Comparison of ENCODE assay signal across 18 mouse cellular contexts in the genomic region with DNA sequence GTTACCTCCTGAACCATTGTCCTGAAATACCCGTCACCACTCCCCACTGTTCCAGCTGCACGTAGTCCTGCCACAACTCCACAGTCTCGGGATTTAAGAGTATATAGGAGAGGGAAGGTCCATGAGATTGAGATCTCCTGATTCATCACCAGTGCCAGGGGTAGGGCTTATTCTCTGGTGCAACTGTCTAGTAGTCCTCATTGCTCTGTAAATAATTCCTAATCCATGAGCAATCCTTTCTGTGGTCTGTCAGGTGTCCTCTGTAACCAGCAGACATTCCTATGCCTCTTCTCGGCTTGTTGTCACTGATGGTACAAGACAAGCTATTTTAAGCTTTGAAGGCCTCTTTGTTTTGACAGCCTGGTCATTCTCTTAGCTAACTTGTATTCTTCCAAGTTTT. TPM values are rescaled to one million over a fixed set of nuclear protein-coding genes. Genes with fewer than 3 reads are reported as not detected.
DNase-seq lines count a peak whose midpoint lies in the region; ATAC-seq and TF ChIP-seq lines count a peak whose summit lies in the region.
"Had no signal": no experiment of that assay in that cellular context is flagged by ENCODE, and none has a peak within 500 bp of the region (broad histone marks: within the 10 kb centered on the region; RNA-seq: fewer than 3 reads in every experiment).

No protein-coding gene starts in this region.

- peaks cover 14% of the 10 kb centered on the region for H3K4me1 ChIP-seq in heart, adult 2 months (ENCODE audit: control insufficient read depth, insufficient read depth, low read length)
- peaks cover 22% of the 10 kb centered on the region for H3K4me1 ChIP-seq in hindbrain, embryonic 10.5 days (replicated peaks)
- H3K4me1 ChIP-seq in hindbrain, embryonic 16.5 days (ENCODE audit: control insufficient read depth, insufficient read depth, low read depth, low read length): peaks cover 7% of the 10 kb centered on the region
- H3K4me1 ChIP-seq in cortical plate, adult 2 months (ENCODE audit: control insufficient read depth, insufficient read depth, low read length): peaks cover 3% of the 10 kb centered on the region; the same call in 1 of the 2 replicates
- H3K4me1 ChIP-seq: embryonic facial prominence, embryonic 15.5 days had no signal

- peaks cover 5% of the 10 kb centered on the region for H3K79me2 ChIP-seq in heart, adult 2 months (replicated peaks; ENCODE audit: control insufficient read depth, insufficient read depth, low read length)

- DNase-seq in heart, adult 2 months: no peak
- no peak for DNase-seq in heart, adult 18-20 months
- no peak for DNase-seq in hindbrain, embryonic 10.5 days (ENCODE audit: low spot score)
- DNase-seq in 3134 (ENCODE audit: extremely low read depth, insufficient read length, low spot score): peak; percentile 78
- DNase-seq in urinary bladder, postnatal 14 days (ENCODE audit: low spot score): no peak
- DNase-seq: adrenal gland, adult 2 months; B cell, adult 2 months; cerebellum, adult 8-10 months; kidney, adult 18-20 months; kidney, postnatal 25 days; right cerebral cortex, postnatal 14 days; thymus, postnatal 36 days had no signal

- H3K4me3 ChIP-seq in heart, adult 2 months: no peak overlapping the region
- H3K4me3 ChIP-seq in hindbrain, embryonic 10.5 days: no peak overlapping the region
- H3K4me3 ChIP-seq in hindbrain, embryonic 16.5 days (ENCODE audit: low read length): no peak overlapping the region
- H3K4me3 ChIP-seq in cortical plate, adult 2 months (ENCODE audit: insufficient read depth, low read length): no peak overlapping the region
- H3K4me3 ChIP-seq: embryonic facial prominence, embryonic 15.5 days; lung, embryonic 15.5 days had no signal

- no peak for TF ChIP-seq EP300 in heart, adult 2 months (IDR thresholded peaks at IDR 0.05; ENCODE audit: insufficient read depth, low read depth, low read length)

- peaks cover 7% of the 10 kb centered on the region; the same call in 1 of the 2 replicates for H3K9me3 ChIP-seq in hindbrain, embryonic 10.5 days
- H3K9me3 ChIP-seq in hindbrain, embryonic 16.5 days (ENCODE audit: control insufficient read depth, low read length): no peaks in the 10 kb centered on the region
- H3K9me3 ChIP-seq: embryonic facial prominence, embryonic 15.5 days; lung, embryonic 15.5 days had no signal

- ATAC-seq in hindbrain, embryonic 16.5 days: no peak
- ATAC-seq in megakaryocyte-erythroid progenitor cell, adult 5-6 weeks (replicated peaks; ENCODE audit: low FRiP score, low TSS enrichment, poor library complexity, severe bottlenecking): no peak

- peak overlapping the region; percentile 21; the same call in 1 of the 2 replicates for H3K27ac ChIP-seq in heart, adult 2 months
- H3K27ac ChIP-seq in hindbrain, embryonic 10.5 days: peak overlapping the region; percentile 76; the same call in 1 of the 2 replicates
- no peak overlapping the region for H3K27ac ChIP-seq in hindbrain, embryonic 16.5 days (ENCODE audit: low read depth, low read length)
- H3K27ac ChIP-seq in cortical plate, adult 2 months (ENCODE audit: insufficient read depth, low read length): peak overlapping the region; percentile 83
- H3K27ac ChIP-seq: embryonic facial prominence, embryonic 15.5 days; lung, embryonic 15.5 days had no signal

- H3K4me2 ChIP-seq in hindbrain, embryonic 16.5 days (ENCODE audit: low read length): no peak overlapping the region
- H3K4me2 ChIP-seq: embryonic facial prominence, embryonic 15.5 days; liver, embryonic 11.5 days; lung, embryonic 15.5 days had no signal

- TF ChIP-seq CTCF in heart, adult 2 months (IDR thresholded peaks at IDR 0.05): no peak
- TF ChIP-seq CTCF in cortical plate, adult 2 months (IDR thresholded peaks at IDR 0.05; ENCODE audit: extremely low read depth, insufficient read depth, low read length): no peak

- H3K27me3 ChIP-seq in heart, adult 2 months (ENCODE audit: control insufficient read depth, insufficient read depth, low read length): no peaks in the 10 kb centered on the region
- H3K27me3 ChIP-seq in hindbrain, embryonic 10.5 days (ENCODE audit: insufficient read depth, poor library complexity, severe bottlenecking): no peaks in the 10 kb centered on the region
- no peaks in the 10 kb centered on the region for H3K27me3 ChIP-seq in hindbrain, embryonic 16.5 days (replicated peaks; ENCODE audit: control insufficient read depth, insufficient read depth, low read length)
- H3K27me3 ChIP-seq: embryonic facial prominence, embryonic 15.5 days had no signal

- TF ChIP-seq POLR2A in heart, adult 2 months (IDR thresholded peaks at IDR 0.05; ENCODE audit: insufficient read depth, low read depth, low read length): no peak
- no peak for TF ChIP-seq POLR2A in cortical plate, adult 2 months (IDR thresholded peaks at IDR 0.05; ENCODE audit: extremely low read depth, insufficient read depth, low read length)

- peaks cover 4% of the 10 kb centered on the region for H3K36me3 ChIP-seq in heart, adult 2 months (ENCODE audit: control insufficient read depth, insufficient read depth, low read length)
- peaks cover 12% of the 10 kb centered on the region for H3K36me3 ChIP-seq in hindbrain, embryonic 10.5 days
- no peaks in the 10 kb centered on the region for H3K36me3 ChIP-seq in hindbrain, embryonic 16.5 days (ENCODE audit: control insufficient read depth, insufficient read depth, low read length)
- H3K36me3 ChIP-seq: embryonic facial prominence, embryonic 15.5 days; lung, embryonic 15.5 days had no signal

- no peak overlapping the region for H3K9ac ChIP-seq in heart, adult 2 months (ENCODE audit: low read depth, low read length)
- no peak overlapping the region for H3K9ac ChIP-seq in hindbrain, embryonic 16.5 days (ENCODE audit: low read depth, low read length)
- H3K9ac ChIP-seq: embryonic facial prominence, embryonic 15.5 days; lung, embryonic 15.5 days had no signal

- WGBS in heart, adult 2 months: 26% methylated on average over 4 of the region's 4 CpGs
- WGBS in hindbrain, embryonic 10.5 days: 52% methylated on average over 4 of the region's 4 CpGs
- WGBS in hindbrain, embryonic 16.5 days: 23% methylated on average over 4 of the region's 4 CpGs

- intact Hi-C loops in heart, adult 2 months (cut with DNase I): no loop called here

RNA-seq across cellular contexts. Expression of a gene that starts 46.9 kb away (rescaled TPM):
- 10 to 100 TPM; 44.0 to 46.0 TPM for total RNA-seq in heart, adult 2 months (2021)
- polyA plus RNA-seq in heart, adult 2 months (2012; rRNA removed): 27.8 and 37.0 TPM in 2 replicates
- 10 to 100 TPM; 40.9 to 47.9 TPM for total RNA-seq in heart, adult 18-20 months (2021)
- 86.7 TPM in 2 replicates for polyA plus RNA-seq in hindbrain, embryonic 10.5 days (2016; fragmentation: Nextera tagmentation; extraction: Ambion mirVana)
- polyA plus RNA-seq in hindbrain, embryonic 16.5 days (2015; fragmentation: Nextera tagmentation; extraction: Ambion mirVana): 134 and 144 TPM in 2 replicates
- polyA plus RNA-seq in cortical plate, adult 2 months (2012; rRNA removed): 156 and 166 TPM in 2 replicates
- total RNA-seq in megakaryocyte-erythroid progenitor cell, adult 5-6 weeks (2014; fragmentation: Nextera tagmentation): 77.0 and 78.4 TPM in 2 replicates
- 159 and 194 TPM in 2 replicates for total RNA-seq in megakaryocyte-erythroid progenitor cell, adult 5-6 weeks (2017)
